Mouse (Mus musculus) hindbrain, embryonic 14.5 days (tissue): ENCODE measurements around the gene Gm28168. TPM values are rescaled to one million over a fixed set of nuclear protein-coding genes. Genes with fewer than 3 reads are reported as not detected.
"Not testable (repeated sequence)": the region's sequence is repeated elsewhere in the genome, so short reads cannot be mapped to it uniquely, and the experiment has no call there.

ENCODE experiments used
- ATAC-seq: fragments of 200-750 bp; cut with Nextera tagmentation; 2 replicates; pipeline ENCODE4 v1.8.0; 2017; ENCODE audit warnings: moderate number of reproducible peaks, mild to moderate bottlenecking, moderate TSS enrichment, moderate library complexity; ENCODE audit not compliant: low FRiP score
- DNase-seq: peaks from one replicate; pipeline ENCODE4 v3.0.0-alpha.2; 2015; ENCODE audit warnings: low spot score
- H3K27ac ChIP-seq: fragments of 300-500 bp; sonication (generic); 2 replicates; pipeline ENCODE4 v1.5.1; 2014; ENCODE audit warnings: mild to moderate bottlenecking, moderate library complexity
- H3K27me3 ChIP-seq: fragments of 300-500 bp; sonication (generic); 2 replicates; pipeline ENCODE4 v1.6.1; 2014; ENCODE audit warnings: mild to moderate bottlenecking, low read length, mixed read lengths; ENCODE audit not compliant: control insufficient read depth, insufficient read depth
- H3K36me3 ChIP-seq: fragments of 300-500 bp; sonication (generic); replicated peaks from 2 replicates; pipeline ENCODE4 v1.6.1; 2014; ENCODE audit not compliant: control insufficient read depth, insufficient read depth
- H3K4me1 ChIP-seq: fragments of 300-500 bp; sonication (generic); replicated peaks from 2 replicates; pipeline ENCODE4 v1.6.1; 2014; ENCODE audit warnings: antibody characterized with exemption, low read length, mixed read lengths; ENCODE audit not compliant: control insufficient read depth, insufficient read depth
- H3K4me2 ChIP-seq: fragments of 300-500 bp; sonication (generic); replicated peaks from 2 replicates; pipeline ENCODE4 v1.6.1; 2014; ENCODE audit warnings: mild to moderate bottlenecking, moderate library complexity
- H3K4me3 ChIP-seq: fragments of 300-500 bp; sonication (generic); replicated peaks from 2 replicates; pipeline ENCODE4 v1.5.1; 2014; ENCODE audit warnings: mild to moderate bottlenecking, low read length
- H3K9ac ChIP-seq: fragments of 300-500 bp; sonication (generic); 2 replicates; pipeline ENCODE4 v1.6.1; 2014
- H3K9me3 ChIP-seq: fragments of 300-500 bp; sonication (generic); 2 replicates; pipeline ENCODE4 v1.6.1; 2016; ENCODE audit warnings: low read length; ENCODE audit not compliant: control insufficient read depth
- WGBS: fragments of 180-500 bp; shearing (Covaris S2); extraction: QIAGEN DNeasy Blood & Tissue Kit; methylation state at CpG from one replicate; pipeline ENCODE4 v1.1.7; 2014; 5-methylcytosine and 5-hydroxymethylcytosine counted together
- polyA plus RNA-seq: library from polyadenylated mRNA; unstranded; fragments of >200 nt; fragmentation: Nextera tagmentation; extraction: Ambion mirVana; gene quantifications from 2 replicates; pipeline ENCODE4 v1.2.1, GENCODE M21; 2014

The Gm28168 gene
- not detected in 2 replicates for polyA plus RNA-seq

- not testable (repeated sequence) for H3K27me3 ChIP-seq, H3K4me3 ChIP-seq, H3K4me1 ChIP-seq, ATAC-seq, DNase-seq, H3K4me2 ChIP-seq, H3K9ac ChIP-seq, H3K27ac ChIP-seq, H3K36me3 ChIP-seq, H3K9me3 ChIP-seq
- WGBS = 80% methylated on average over 1 of the region's 1 CpGs
These were observed at the start of gene Gm28168 for GRCm38 (mm10) chr1:117927715-117928114. Gene Gm28168 (plus strand): TSS chr1:117928015.

- 78% methylated on average over 4 of the region's 4 CpGs for WGBS
- no peak within 1 kb of the TSS for H3K27ac ChIP-seq
- H3K4me2 ChIP-seq = no peak within 1 kb of the TSS
- ATAC-seq = no peak
- no peak within 1 kb of the TSS for H3K9ac ChIP-seq
- H3K36me3 ChIP-seq = no peaks in the 10 kb centered on the region
- no peak for DNase-seq
- H3K9me3 ChIP-seq = 0 out of 2 replicates have a peak, but pooled peaks cover 4% of the 10 kb centered on the region
- no peaks in the 10 kb centered on the region for H3K27me3 ChIP-seq
- no peaks in the 10 kb centered on the region for H3K4me1 ChIP-seq
- no peak within 1 kb of the TSS for H3K4me3 ChIP-seq
These were observed 37.8 kb downstream of the Gm28168 start, which contains the start of gene Gm7145 for GRCm38 (mm10) chr1:117965639-117966038. Gene Gm7145 (plus strand): TSS chr1:117965939.

Other genes starting within 250 kb of the Gm28168 start
- not detected in 2 replicates for gene Gm28363, start 230.9 kb upstream of the Gm28168 start, polyA plus RNA-seq
- gene B020011L13Rik, start 146.9 kb upstream of the Gm28168 start, polyA plus RNA-seq = not detected in 2 replicates
- not detected in 2 replicates for gene Gm28360, start 97.9 kb upstream of the Gm28168 start, polyA plus RNA-seq
- gene Gm7145, start 37.9 kb downstream of the Gm28168 start, polyA plus RNA-seq = not detected in 2 replicates
- 0.48 and 0.87 TPM in 2 replicates for gene Gm29106, start 248.5 kb downstream of the Gm28168 start, polyA plus RNA-seq